Mouse (Mus musculus): ENCODE measurements at regions not wholly inside any gene's neighbourhood (a gene's known extent, or its start where the extent isn't known, plus 50 kb on each side); places are given as distances from the start of the nearest gene placed in this dataset.

DNA sequence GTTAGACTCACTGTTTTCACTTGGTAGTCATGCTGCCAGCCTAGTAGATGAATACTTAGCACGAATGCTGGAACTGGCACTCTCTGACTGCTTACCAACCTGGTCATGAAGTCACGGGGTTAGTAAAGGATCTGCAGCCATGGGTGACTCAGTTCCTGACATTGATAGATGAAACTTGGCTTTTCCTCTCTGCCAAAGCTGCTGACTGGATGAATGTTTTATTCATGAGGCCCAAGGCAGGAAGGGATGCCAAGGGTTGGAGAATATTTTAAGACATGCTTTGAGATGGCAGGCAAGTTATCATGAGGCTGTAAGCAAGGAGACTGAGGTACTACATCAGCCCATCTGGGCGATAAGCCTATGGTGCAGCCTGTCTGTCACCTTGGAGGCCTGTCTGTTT, 671.1 kb upstream of the 4930452B06Rik start:
- TF ChIP-seq CTCF (IDR thresholded peaks at IDR 0.05; ENCODE audit: low read depth, low read length), result no peak
- no peak for TF ChIP-seq EP300 (IDR thresholded peaks at IDR 0.05; ENCODE audit: insufficient read depth, low read depth, low read length)
- TF ChIP-seq POLR2A (IDR thresholded peaks at IDR 0.05; ENCODE audit: insufficient read depth, low read length), result no peak

Measured in ES-Bruce4 (cell line).